Mouse (Mus musculus): ENCODE data around the gene Kalrn. TPM values are rescaled to one million over a fixed set of nuclear protein-coding genes. Genes with fewer than 3 reads are reported as not detected.

Gene Kalrn
- polyA plus RNA-seq, 1 experiment from 2014 or later: 19.3 TPM

DNA sequence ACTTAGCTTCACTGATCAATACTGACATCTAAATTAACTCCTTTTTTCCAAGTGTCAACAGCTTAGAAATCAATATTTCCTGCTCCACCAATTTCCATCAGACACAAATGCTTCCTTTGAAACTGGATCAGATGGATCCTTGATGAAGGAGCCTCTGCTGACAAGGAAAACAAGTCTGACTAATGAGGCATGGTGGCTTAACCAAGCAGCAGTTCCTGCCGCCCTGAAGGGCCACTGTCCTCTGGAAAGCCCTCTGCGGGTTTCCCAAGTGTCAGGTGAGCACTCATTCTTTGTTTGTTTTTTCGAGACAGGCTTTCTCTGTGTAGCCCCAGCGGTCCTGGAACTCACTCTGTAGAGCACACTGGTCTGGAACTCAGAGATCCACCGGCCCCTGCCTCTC, 341.4 kb downstream of the Kalrn start:
- no peaks in the 10 kb centered on the region for H3K9me3 ChIP-seq
- ATAC-seq (ENCODE audit: insufficient read depth, low FRiP score, low read depth): no peak
- no peaks in the 10 kb centered on the region for H3K27me3 ChIP-seq (replicated peaks)
- no peaks in the 10 kb centered on the region for H3K36me3 ChIP-seq
- H3K4me3 ChIP-seq (replicated peaks): no peak overlapping the region
- no peak overlapping the region for H3K27ac ChIP-seq
- no peak overlapping the region for H3K9ac ChIP-seq
- no peaks in the 10 kb centered on the region for H3K4me1 ChIP-seq
- no peak overlapping the region for H3K4me2 ChIP-seq
- 35% methylated on average over 5 of the region's 5 CpGs for WGBS

DNA sequence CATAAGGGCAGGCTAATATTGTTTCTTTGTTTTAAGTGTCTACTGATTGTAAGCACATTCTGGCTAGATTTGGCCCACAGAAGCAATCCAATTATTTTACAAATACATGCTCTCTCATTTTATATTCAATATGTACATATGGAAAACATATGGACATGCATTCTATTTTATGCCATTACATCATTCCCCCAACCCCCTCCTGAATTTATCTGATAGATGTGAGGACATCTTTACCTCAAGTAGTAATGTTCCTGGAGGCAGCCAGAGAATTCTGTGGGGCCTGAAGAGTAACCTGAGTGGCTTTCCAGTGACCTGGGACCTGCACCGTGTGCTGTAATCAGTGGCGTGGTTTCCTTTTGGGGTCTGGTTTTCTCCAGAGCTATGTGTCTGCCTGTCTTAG, 342.2 kb downstream of the Kalrn start:
- no peak overlapping the region for H3K27ac ChIP-seq
- no peak for ATAC-seq (ENCODE audit: insufficient read depth, low FRiP score, low read depth)
- no peaks in the 10 kb centered on the region for H3K4me1 ChIP-seq
- 29% methylated on average over 2 of the region's 2 CpGs for WGBS
- H3K9ac ChIP-seq: no peak overlapping the region
- H3K27me3 ChIP-seq (replicated peaks): no peaks in the 10 kb centered on the region
- H3K4me2 ChIP-seq: no peak overlapping the region
- no peak overlapping the region for H3K4me3 ChIP-seq (replicated peaks)
- no peaks in the 10 kb centered on the region for H3K36me3 ChIP-seq
- no peaks in the 10 kb centered on the region for H3K9me3 ChIP-seq

DNA sequence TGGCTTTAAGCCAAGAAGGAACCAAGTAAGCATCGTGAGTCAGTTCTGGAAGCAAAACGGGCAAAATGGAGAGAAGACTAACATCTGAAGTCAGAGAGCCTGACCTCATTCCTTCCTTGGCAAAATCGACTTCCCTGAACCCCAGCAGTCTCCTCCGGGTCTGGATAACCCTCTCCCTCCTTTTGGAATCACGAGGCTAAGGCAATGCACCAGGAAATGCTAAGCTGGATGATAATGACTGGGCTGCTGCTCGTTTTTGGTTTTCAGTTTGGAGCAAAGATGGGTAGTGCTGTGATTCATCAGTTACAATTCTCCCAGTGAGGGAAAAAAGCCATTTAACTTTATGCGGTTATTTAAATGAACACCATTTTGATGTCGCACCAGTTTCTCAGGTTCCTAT, 344.0 kb downstream of the Kalrn start:
- Histone ChIP-seq H3K4me2 (no peak overlapping the region), H3K27ac (no peak overlapping the region), H3K4me1 (no peaks in the 10 kb centered on the region), H3K9me3 (no peaks in the 10 kb centered on the region), H3K9ac (no peak overlapping the region), H3K27me3 (replicated peaks) (no peaks in the 10 kb centered on the region), H3K4me3 (replicated peaks) (no peak overlapping the region), H3K36me3 (no peaks in the 10 kb centered on the region)
- no peak for ATAC-seq (ENCODE audit: insufficient read depth, low FRiP score, low read depth)
- 66% methylated on average over 8 of the region's 8 CpGs for WGBS

GRCm38 (mm10) chr16:34228661-34229060, 344.7 kb downstream of the Kalrn start:
- H3K9me3 ChIP-seq: no peaks in the 10 kb centered on the region
- H3K9ac ChIP-seq: no peak overlapping the region
- no peak overlapping the region for H3K4me2 ChIP-seq
- H3K36me3 ChIP-seq: no peaks in the 10 kb centered on the region
- 69% methylated on average over 5 of the region's 5 CpGs for WGBS
- H3K4me3 ChIP-seq (replicated peaks): no peak overlapping the region
- no peak for ATAC-seq (ENCODE audit: insufficient read depth, low FRiP score, low read depth)
- no peak overlapping the region for H3K27ac ChIP-seq
- no peaks in the 10 kb centered on the region for H3K4me1 ChIP-seq
- no peaks in the 10 kb centered on the region for H3K27me3 ChIP-seq (replicated peaks)

DNA sequence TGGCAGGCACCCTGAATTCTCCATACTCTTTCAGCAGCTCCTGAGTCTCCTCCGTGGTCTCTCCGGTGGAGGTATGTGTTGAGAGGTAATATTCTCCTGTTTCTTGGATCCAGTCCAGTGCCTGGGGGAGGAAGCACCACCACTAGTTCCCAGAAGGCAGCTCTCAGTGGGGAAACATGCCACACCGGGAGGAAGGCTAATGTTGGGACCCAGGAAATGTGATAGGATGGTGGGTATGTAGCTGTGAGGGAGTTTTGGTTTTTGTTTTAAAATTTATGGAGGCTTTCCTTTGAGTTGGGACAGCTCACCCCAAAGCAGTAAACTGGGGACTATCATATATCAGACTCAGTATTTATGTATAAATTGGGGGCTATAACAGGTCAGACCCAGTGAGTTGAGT, 361.2 kb downstream of the Kalrn start:
- Histone ChIP-seq H3K4me3 (replicated peaks) (no peak overlapping the region), H3K27me3 (replicated peaks) (no peaks in the 10 kb centered on the region), H3K27ac (no peak overlapping the region), H3K9me3 (no peaks in the 10 kb centered on the region), H3K4me1 (no peaks in the 10 kb centered on the region), H3K36me3 (no peaks in the 10 kb centered on the region), H3K9ac (no peak overlapping the region), H3K4me2 (no peak overlapping the region)
- no peak for ATAC-seq (ENCODE audit: insufficient read depth, low FRiP score, low read depth)
- 71% methylated on average over 3 of the region's 3 CpGs for WGBS

- no peak for ATAC-seq (ENCODE audit: insufficient read depth, low FRiP score, low read depth)
- no peak overlapping the region for H3K4me3 ChIP-seq (replicated peaks)
- H3K4me2 ChIP-seq: no peak overlapping the region
- H3K9ac ChIP-seq: no peak overlapping the region
- no peaks in the 10 kb centered on the region for H3K27me3 ChIP-seq (replicated peaks)
- no peaks in the 10 kb centered on the region for H3K4me1 ChIP-seq
- no peaks in the 10 kb centered on the region for H3K9me3 ChIP-seq
- H3K27ac ChIP-seq: no peak overlapping the region
- WGBS: 59% methylated on average over 12 of the region's 12 CpGs
- H3K36me3 ChIP-seq: no peaks in the 10 kb centered on the region
These were observed 362.1 kb downstream of the Kalrn start for GRCm38 (mm10) chr16:34211243-34211642.

GRCm38 (mm10) chr16:34208748-34209147, 364.6 kb downstream of the Kalrn start:
- no peaks in the 10 kb centered on the region for H3K4me1 ChIP-seq
- no peak overlapping the region for H3K9ac ChIP-seq
- WGBS: 53% methylated on average over 5 of the region's 5 CpGs
- H3K4me2 ChIP-seq: no peak overlapping the region
- no peak overlapping the region for H3K27ac ChIP-seq
- ATAC-seq (ENCODE audit: insufficient read depth, low FRiP score, low read depth): peak; percentile 56; the same call in 1 of the 2 replicates
- H3K27me3 ChIP-seq (replicated peaks): no peaks in the 10 kb centered on the region
- no peak overlapping the region for H3K4me3 ChIP-seq (replicated peaks)
- no peaks in the 10 kb centered on the region for H3K36me3 ChIP-seq
- H3K9me3 ChIP-seq: no peaks in the 10 kb centered on the region

- H3K4me2 ChIP-seq: no peak overlapping the region
- H3K36me3 ChIP-seq: no peaks in the 10 kb centered on the region
- no peaks in the 10 kb centered on the region for H3K9me3 ChIP-seq
- H3K9ac ChIP-seq: no peak overlapping the region
- no peaks in the 10 kb centered on the region for H3K27me3 ChIP-seq (replicated peaks)
- ATAC-seq (ENCODE audit: insufficient read depth, low FRiP score, low read depth): no peak
- no peak overlapping the region for H3K4me3 ChIP-seq (replicated peaks)
- H3K27ac ChIP-seq: no peak overlapping the region
- H3K4me1 ChIP-seq: no peaks in the 10 kb centered on the region
- WGBS: 82% methylated on average over 5 of the region's 5 CpGs
These were observed 365.4 kb downstream of the Kalrn start for GRCm38 (mm10) chr16:34207972-34208371.

GRCm38 (mm10) chr16:34204527-34205139, 368.7 kb downstream of the Kalrn start:
- H3K27ac ChIP-seq: no peak overlapping the region
- H3K9me3 ChIP-seq: no peaks in the 10 kb centered on the region
- WGBS: 82% methylated on average over 13 of the region's 13 CpGs
- H3K4me1 ChIP-seq: no peaks in the 10 kb centered on the region
- ATAC-seq (ENCODE audit: insufficient read depth, low FRiP score, low read depth): no peak
- H3K36me3 ChIP-seq: no peaks in the 10 kb centered on the region
- no peak overlapping the region for H3K4me2 ChIP-seq
- H3K4me3 ChIP-seq (replicated peaks): no peak overlapping the region
- H3K27me3 ChIP-seq (replicated peaks): no peaks in the 10 kb centered on the region
- H3K9ac ChIP-seq: no peak overlapping the region

DNA sequence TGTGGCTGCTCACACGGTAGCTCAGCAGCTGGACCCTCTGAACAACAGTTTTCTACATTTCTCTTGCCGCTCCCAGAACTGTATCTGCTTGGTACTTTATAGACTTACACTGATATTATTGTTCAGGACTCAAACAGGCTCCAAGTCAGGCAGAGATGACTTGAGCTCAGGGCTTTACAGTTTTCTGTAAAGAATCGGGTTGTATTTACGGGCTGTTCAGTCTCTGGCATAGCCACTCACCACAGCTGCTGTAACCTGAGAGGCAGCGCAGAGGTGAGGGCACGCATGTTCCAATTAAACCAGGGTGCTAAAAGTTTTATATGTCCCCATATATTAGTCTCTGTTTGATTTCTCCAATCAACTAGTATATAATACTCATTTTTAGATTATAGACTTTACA, 373.8 kb downstream of the Kalrn start:
- Histone ChIP-seq H3K27ac (no peak overlapping the region), H3K36me3 (no peaks in the 10 kb centered on the region), H3K4me3 (replicated peaks) (no peak overlapping the region), H3K9ac (no peak overlapping the region), H3K4me1 (no peaks in the 10 kb centered on the region), H3K27me3 (replicated peaks) (no peaks in the 10 kb centered on the region), H3K9me3 (no peaks in the 10 kb centered on the region), H3K4me2 (no peak overlapping the region)
- no peak for ATAC-seq (ENCODE audit: insufficient read depth, low FRiP score, low read depth)
- WGBS: 80% methylated on average over 6 of the region's 6 CpGs

- Histone ChIP-seq H3K9ac (no peak overlapping the region), H3K27me3 (replicated peaks) (no peaks in the 10 kb centered on the region), H3K4me3 (replicated peaks) (no peak overlapping the region), H3K27ac (no peak overlapping the region), H3K4me2 (no peak overlapping the region), H3K9me3 (no peaks in the 10 kb centered on the region), H3K4me1 (no peaks in the 10 kb centered on the region), H3K36me3 (no peaks in the 10 kb centered on the region)
- no peak for ATAC-seq (ENCODE audit: insufficient read depth, low FRiP score, low read depth)
- WGBS: 45% methylated on average over 10 of the region's 10 CpGs
These were observed 380.1 kb downstream of the Kalrn start for GRCm38 (mm10) chr16:34192959-34193842.

- H3K27ac ChIP-seq: no peak overlapping the region
- 73% methylated on average over 3 of the region's 3 CpGs for WGBS
- no peaks in the 10 kb centered on the region for H3K27me3 ChIP-seq (replicated peaks)
- no peaks in the 10 kb centered on the region for H3K4me1 ChIP-seq
- H3K36me3 ChIP-seq: peaks cover 3% of the 10 kb centered on the region; the same call in 1 of the 2 replicates
- H3K4me2 ChIP-seq: no peak overlapping the region
- no peaks in the 10 kb centered on the region for H3K9me3 ChIP-seq
- H3K4me3 ChIP-seq (replicated peaks): no peak overlapping the region
- no peak for ATAC-seq (ENCODE audit: insufficient read depth, low FRiP score, low read depth)
- no peak overlapping the region for H3K9ac ChIP-seq
These were observed 388.6 kb downstream of the Kalrn start for GRCm38 (mm10) chr16:34184721-34185120.

Data from stomach, embryonic 15.5 days (tissue).